Mouse (Mus musculus) left cerebral cortex, adult 2 months (tissue): ENCODE data around the gene Prdm11. TPM values are rescaled to one million over a fixed set of nuclear protein-coding genes. Genes with fewer than 3 reads are reported as not detected.

Experiments used
- DNase-seq, 2 experiments: peaks; one replicate each; pipeline ENCODE4 v3.0.0; 2021 to 2022; ENCODE audit warnings: low spot score in 2 of 2, mixed read lengths in 1 of 2; ENCODE audit errors: extremely low spot score in 1 of 2
- H3K27ac ChIP-seq: fragments of 200-600 bp; 2 replicates; pipeline ENCODE4 v1.8.1; 2022
- H3K4me3 ChIP-seq: fragments of 200-600 bp; 2 replicates; pipeline ENCODE4 v1.8.1; 2022
- CTCF ChIP-seq: fragments of 200-600 bp; IDR thresholded peaks from 2 replicates; pipeline ENCODE4 v1.8.1; 2022; ENCODE audit warnings: antibody characterized with exemption, mild to moderate bottlenecking, moderate library complexity
- intact Hi-C: fragments of 180-260 bp; cut with DNase I; formaldehyde crosslinking; loops from one replicate; pipeline ENCODE4 v1.15.1; 2025
- total RNA-seq, 2 experiments: library from RNA; stranded (reverse); gene quantifications; 2 replicates each; pipeline ENCODE4 v1.2.3; 2021

The Prdm11 gene
- total RNA-seq, 2 experiments from 2014 or later: 24.7 to 24.8 TPM

GRCm38 (mm10) chr2:93018854-93019253 is 27.1 kb downstream of the Prdm11 start:
- Histone ChIP-seq H3K4me3 (no peak overlapping the region), H3K27ac (no peak overlapping the region)
- TF ChIP-seq CTCF: no peak
- intact Hi-C loops: no loop called here
- DNase-seq: peak in 1 of 2 experiments; percentile 28

- intact Hi-C loops: no loop called here
- H3K4me3 ChIP-seq: no peak overlapping the region
- H3K27ac ChIP-seq: no peak overlapping the region
- TF ChIP-seq CTCF: no peak
- DNase-seq: no peak
Measured at GRCm38 (mm10) chr2:93017151-93017550, 28.8 kb downstream of the Prdm11 start.

- Histone ChIP-seq H3K4me3 (peak overlapping the region; percentile 43), H3K27ac (no peak overlapping the region)
- TF ChIP-seq CTCF: no peak
- peak in 1 of 2 experiments; percentile 38 for DNase-seq
- intact Hi-C loops: no loop called here
Measured at GRCm38 (mm10) chr2:93015041-93015440, 30.9 kb downstream of the Prdm11 start.

GRCm38 (mm10) chr2:93014093-93014937 is 31.7 kb downstream of the Prdm11 start:
- no peak overlapping the region for H3K27ac ChIP-seq
- TF ChIP-seq CTCF: no peak
- peak in 1 of 2 experiments; percentile 17 for DNase-seq
- intact Hi-C loops: no loop called here
- H3K4me3 ChIP-seq: peak overlapping the region; percentile 43

- no peak for DNase-seq
- intact Hi-C loops: no loop called here
- Histone ChIP-seq H3K27ac (no peak overlapping the region), H3K4me3 (no peak overlapping the region)
- no peak for TF ChIP-seq CTCF
Measured at GRCm38 (mm10) chr2:93013415-93014092, 32.4 kb downstream of the Prdm11 start.

- Histone ChIP-seq H3K4me3 (no peak overlapping the region), H3K27ac (no peak overlapping the region)
- DNase-seq: no peak
- TF ChIP-seq CTCF: no peak
- intact Hi-C loops: no loop called here
Measured at GRCm38 (mm10) chr2:93012976-93013375, 33.0 kb downstream of the Prdm11 start.

- Histone ChIP-seq H3K27ac (no peak overlapping the region), H3K4me3 (no peak overlapping the region)
- intact Hi-C loops: no loop called here
- DNase-seq: no peak
- TF ChIP-seq CTCF: no peak; the same call in 1 of the 2 replicates
Measured at GRCm38 (mm10) chr2:93011933-93012332, 34.0 kb downstream of the Prdm11 start.

- Histone ChIP-seq H3K4me3 (no peak overlapping the region), H3K27ac (no peak overlapping the region)
- no peak for DNase-seq
- intact Hi-C loops: no loop called here
- TF ChIP-seq CTCF: no peak
Measured at GRCm38 (mm10) chr2:93011465-93011864, 34.5 kb downstream of the Prdm11 start.

GRCm38 (mm10) chr2:93007967-93008685 is 37.8 kb downstream of the Prdm11 start:
- no peak overlapping the region for H3K4me3 ChIP-seq
- DNase-seq: no peak
- no peak overlapping the region for H3K27ac ChIP-seq
- TF ChIP-seq CTCF: no peak
- intact Hi-C loops: no loop called here

GRCm38 (mm10) chr2:93005028-93005427 is 40.9 kb downstream of the Prdm11 start:
- TF ChIP-seq CTCF: no peak
- intact Hi-C loops: no loop called here

GRCm38 (mm10) chr2:92991976-92992375 is 54.0 kb downstream of the Prdm11 start:
- TF ChIP-seq CTCF: no peak
- intact Hi-C loops: no loop called here
- no peak for DNase-seq
- H3K4me3 ChIP-seq: no peak overlapping the region
- H3K27ac ChIP-seq: no peak overlapping the region

More at GRCm38 (mm10) chr2:93005028-93005427, 40.9 kb downstream of the Prdm11 start:
- no peak overlapping the region for H3K27ac ChIP-seq
- no peak for DNase-seq
- H3K4me3 ChIP-seq: no peak overlapping the region

GRCm38 (mm10) chr2:92989593-92989992 is 56.4 kb downstream of the Prdm11 start:
- DNase-seq: no peak
- Histone ChIP-seq H3K27ac (no peak overlapping the region), H3K4me3 (no peak overlapping the region)
- no peak for TF ChIP-seq CTCF
- intact Hi-C loops: no loop called here
